Mouse (Mus musculus) limb, embryonic 15.5 days (tissue): ENCODE data around the gene Naa38. TPM values are rescaled to one million over a fixed set of nuclear protein-coding genes. Genes with fewer than 3 reads are reported as not detected.
A peak's percentile ranks its signal among the peaks of the same experiment; 100 is the strongest.
"Not testable (repeated sequence)": the region's sequence is repeated elsewhere in the genome, so short reads cannot be mapped to it uniquely, and the experiment has no call there.

Experiments used
- ATAC-seq: fragments of 200-750 bp; cut with Nextera tagmentation; 2 replicates; pipeline ENCODE4 v1.8.0; 2017; ENCODE audit warnings: low read depth, moderate TSS enrichment; ENCODE audit not compliant: insufficient number of reproducible peaks, low FRiP score, low TSS enrichment
- H3K27ac ChIP-seq: fragments of 300-500 bp; sonication (generic); 2 replicates; pipeline ENCODE4 v1.5.1; 2015; ENCODE audit warnings: moderate library complexity, mild to moderate bottlenecking, inconsistent platforms
- H3K27me3 ChIP-seq: fragments of 300-500 bp; sonication (generic); 2 replicates; pipeline ENCODE4 v1.6.1; 2015; ENCODE audit warnings: inconsistent platforms
- H3K36me3 ChIP-seq: fragments of 300-500 bp; sonication (generic); 2 replicates; pipeline ENCODE4 v1.6.1; 2015; ENCODE audit warnings: inconsistent platforms
- H3K4me1 ChIP-seq: fragments of 300-500 bp; sonication (generic); 2 replicates; pipeline ENCODE4 v1.6.1; 2015; ENCODE audit warnings: inconsistent platforms
- H3K4me2 ChIP-seq: fragments of 300-500 bp; sonication (generic); 2 replicates; pipeline ENCODE4 v1.6.1; 2015; ENCODE audit warnings: mild to moderate bottlenecking, inconsistent platforms
- H3K4me3 ChIP-seq: fragments of 300-500 bp; sonication (generic); 2 replicates; pipeline ENCODE4 v1.5.1; 2015; ENCODE audit warnings: mild to moderate bottlenecking, inconsistent platforms
- H3K9ac ChIP-seq: fragments of 300-500 bp; sonication (generic); 2 replicates; pipeline ENCODE4 v1.6.1; 2015; ENCODE audit warnings: inconsistent platforms
- H3K9me3 ChIP-seq: fragments of 300-500 bp; sonication (generic); 2 replicates; pipeline ENCODE4 v1.6.1; 2016; ENCODE audit warnings: inconsistent platforms
- WGBS: fragments of 180-500 bp; shearing (Covaris S2); methylation state at CpG from one replicate; pipeline ENCODE4 v1.1.7; 2015; 5-methylcytosine and 5-hydroxymethylcytosine counted together
- polyA plus RNA-seq: library from polyadenylated mRNA; unstranded; fragments of >200 nt; fragmentation: Nextera tagmentation; extraction: Ambion mirVana; gene quantifications from 2 replicates; pipeline ENCODE4 v1.2.1, GENCODE M21; 2015

Gene Naa38
- polyA plus RNA-seq, result 143 and 144 TPM in 2 replicates

- H3K4me3 ChIP-seq, result peak within 1 kb of the TSS; percentile 70
- WGBS, result under 1% methylated on average over 24 of the region's 24 CpGs
- H3K4me2 ChIP-seq, result peak within 1 kb of the TSS; percentile 62
- ATAC-seq, result peak; percentile 76
- H3K36me3 ChIP-seq, result peaks cover 11% of the 10 kb centered on the region
- peak within 1 kb of the TSS; percentile 93 for H3K9ac ChIP-seq
- not testable (repeated sequence) for H3K9me3 ChIP-seq, H3K27me3 ChIP-seq
- peaks cover 47% of the 10 kb centered on the region for H3K4me1 ChIP-seq
- H3K27ac ChIP-seq, result peak within 1 kb of the TSS; percentile 99
Observed at GRCm38 (mm10) chr11:69395235-69395633, at the start of gene Naa38, which contains the start of gene Cyb5d1. Gene Naa38, plus strand, starts transcription at chr11:69395487. Gene Cyb5d1, minus strand, starts transcription at chr11:69395631.

GRCm38 (mm10) chr11:69346441-69346840 is 48.8 kb upstream of the Naa38 start:
- Histone ChIP-seq H3K27me3 (no peaks in the 10 kb centered on the region), H3K36me3 (peaks cover 86% of the 10 kb centered on the region), H3K4me1 (0 out of 2 replicates have a peak, but pooled peaks cover under 1% of the 10 kb centered on the region), H3K27ac (no peak overlapping the region), H3K4me2 (no peak overlapping the region), H3K9ac (no peak overlapping the region), H3K9me3 (no peaks in the 10 kb centered on the region), H3K4me3 (no peak overlapping the region)
- no peak for ATAC-seq
- 92% methylated on average over 23 of the region's 26 CpGs for WGBS

- Histone ChIP-seq H3K27ac (no peak overlapping the region), H3K9ac (no peak overlapping the region), H3K9me3 (no peaks in the 10 kb centered on the region), H3K4me2 (no peak overlapping the region), H3K27me3 (no peaks in the 10 kb centered on the region), H3K4me3 (no peak overlapping the region), H3K36me3 (peaks cover 100% of the 10 kb centered on the region), H3K4me1 (no peaks in the 10 kb centered on the region)
- 87% methylated on average over 5 of the region's 5 CpGs for WGBS
- no peak for ATAC-seq
Observed at GRCm38 (mm10) chr11:69356544-69356943, 38.7 kb upstream of the Naa38 start.

- Histone ChIP-seq H3K4me2 (no peak overlapping the region), H3K27ac (no peak overlapping the region), H3K36me3 (peaks cover 100% of the 10 kb centered on the region), H3K4me3 (no peak overlapping the region), H3K4me1 (0 out of 2 replicates have a peak, but pooled peaks cover 3% of the 10 kb centered on the region), H3K9me3 (no peaks in the 10 kb centered on the region), H3K27me3 (no peaks in the 10 kb centered on the region), H3K9ac (no peak overlapping the region)
- WGBS, result 83% methylated on average over 12 of the region's 12 CpGs
- no peak for ATAC-seq
Observed at GRCm38 (mm10) chr11:69357690-69358089, 37.6 kb upstream of the Naa38 start.

- no peak overlapping the region for H3K9ac ChIP-seq
- H3K9me3 ChIP-seq, result no peaks in the 10 kb centered on the region
- peaks cover 73% of the 10 kb centered on the region for H3K36me3 ChIP-seq
- no peak overlapping the region for H3K4me3 ChIP-seq
- ATAC-seq, result no peak
- WGBS, result 37% methylated on average over 7 of the region's 7 CpGs
- H3K4me2 ChIP-seq, result no peak overlapping the region
- H3K4me1 ChIP-seq, result peaks cover 37% of the 10 kb centered on the region
- no peaks in the 10 kb centered on the region for H3K27me3 ChIP-seq
- H3K27ac ChIP-seq, result no peak overlapping the region
Observed at GRCm38 (mm10) chr11:69362021-69362420, 33.3 kb upstream of the Naa38 start.

- Histone ChIP-seq H3K27ac (no peak overlapping the region), H3K9me3 (no peaks in the 10 kb centered on the region), H3K4me1 (peaks cover 41% of the 10 kb centered on the region), H3K9ac (no peak overlapping the region), H3K27me3 (no peaks in the 10 kb centered on the region), H3K4me3 (no peak overlapping the region), H3K36me3 (peaks cover 69% of the 10 kb centered on the region), H3K4me2 (no peak overlapping the region)
- 29% methylated on average over 2 of the region's 2 CpGs for WGBS
- no peak for ATAC-seq
Observed at GRCm38 (mm10) chr11:69362479-69362878, 32.8 kb upstream of the Naa38 start.

- no peaks in the 10 kb centered on the region for H3K27me3 ChIP-seq
- 0 out of 2 replicates have a peak overlapping the region, but pooled peaks have one; percentile 81 for H3K4me3 ChIP-seq
- no peaks in the 10 kb centered on the region for H3K9me3 ChIP-seq
- peaks cover 49% of the 10 kb centered on the region for H3K4me1 ChIP-seq
- H3K27ac ChIP-seq, result peak overlapping the region; percentile 99
- no peak overlapping the region for H3K9ac ChIP-seq
- ATAC-seq, result no peak
- peak overlapping the region; percentile 14; the same call in 1 of the 2 replicates for H3K4me2 ChIP-seq
- 41% methylated on average over 8 of the region's 8 CpGs for WGBS
- H3K36me3 ChIP-seq, result peaks cover 50% of the 10 kb centered on the region
Observed at GRCm38 (mm10) chr11:69364376-69364775, 30.9 kb upstream of the Naa38 start.

GRCm38 (mm10) chr11:69364910-69365309 is 30.4 kb upstream of the Naa38 start:
- peaks cover 49% of the 10 kb centered on the region for H3K4me1 ChIP-seq
- no peaks in the 10 kb centered on the region for H3K9me3 ChIP-seq
- WGBS, result under 1% methylated on average over 6 of the region's 6 CpGs
- H3K27me3 ChIP-seq, result no peaks in the 10 kb centered on the region
- H3K27ac ChIP-seq, result peak overlapping the region; percentile 99
- ATAC-seq, result peak; percentile 28; the same call in 1 of the 2 replicates
- H3K4me3 ChIP-seq, result peak overlapping the region; percentile 81
- peak overlapping the region; percentile 87 for H3K4me2 ChIP-seq
- peaks cover 44% of the 10 kb centered on the region for H3K36me3 ChIP-seq
- no peak overlapping the region for H3K9ac ChIP-seq

GRCm38 (mm10) chr11:69365722-69366121 is 29.6 kb upstream of the Naa38 start:
- 12% methylated on average over 6 of the region's 6 CpGs for WGBS
- peak overlapping the region; percentile 39; the same call in 1 of the 2 replicates for H3K9ac ChIP-seq
- no peaks in the 10 kb centered on the region for H3K27me3 ChIP-seq
- no peaks in the 10 kb centered on the region for H3K9me3 ChIP-seq
- H3K4me1 ChIP-seq, result peaks cover 52% of the 10 kb centered on the region
- peaks cover 36% of the 10 kb centered on the region for H3K36me3 ChIP-seq
- peak overlapping the region; percentile 81 for H3K4me3 ChIP-seq
- H3K4me2 ChIP-seq, result peak overlapping the region; percentile 87
- no peak for ATAC-seq
- peak overlapping the region; percentile 99 for H3K27ac ChIP-seq

GRCm38 (mm10) chr11:69366157-69366854 is 29.0 kb upstream of the Naa38 start:
- peaks cover 30% of the 10 kb centered on the region for H3K36me3 ChIP-seq
- ATAC-seq, result peak; percentile 86
- peak overlapping the region; percentile 87 for H3K4me2 ChIP-seq
- H3K27me3 ChIP-seq, result no peaks in the 10 kb centered on the region
- peak overlapping the region; percentile 99 for H3K27ac ChIP-seq
- no peaks in the 10 kb centered on the region for H3K9me3 ChIP-seq
- peak overlapping the region; percentile 81 for H3K4me3 ChIP-seq
- peak overlapping the region; percentile 39; the same call in 1 of the 2 replicates for H3K9ac ChIP-seq
- peaks cover 58% of the 10 kb centered on the region for H3K4me1 ChIP-seq
- 0% methylated on average over 26 of the region's 26 CpGs for WGBS

- H3K27ac ChIP-seq, result peak overlapping the region; percentile 99
- H3K9me3 ChIP-seq, result no peaks in the 10 kb centered on the region
- no peak for ATAC-seq
- H3K4me1 ChIP-seq, result peaks cover 66% of the 10 kb centered on the region
- H3K36me3 ChIP-seq, result peaks cover 23% of the 10 kb centered on the region
- H3K27me3 ChIP-seq, result no peaks in the 10 kb centered on the region
- peak overlapping the region; percentile 81 for H3K4me3 ChIP-seq
- peak overlapping the region; percentile 98 for H3K9ac ChIP-seq
- peak overlapping the region; percentile 87 for H3K4me2 ChIP-seq
- WGBS, result under 1% methylated on average over 22 of the region's 22 CpGs
Observed at GRCm38 (mm10) chr11:69366855-69367615, 28.3 kb upstream of the Naa38 start.
